Mouse (Mus musculus) liver, embryonic 14.5 days (tissue): Measurements from ENCODE around the gene Cfl1. TPM values are rescaled to one million over a fixed set of nuclear protein-coding genes. Genes with fewer than 3 reads are reported as not detected.

Experiments used
- ATAC-seq: fragments of 200-750 bp; cut with Nextera tagmentation; 2 replicates; pipeline ENCODE4 v1.8.0; 2017; ENCODE audit warnings: moderate number of reproducible peaks, mild to moderate bottlenecking, moderate library complexity; ENCODE audit not compliant: insufficient read depth
- DNase-seq, 3 experiments: peaks; one replicate each; pipeline ENCODE4 v3.0.0-alpha.2; 2012 to 2013; ENCODE audit warnings: low read depth in 3 of 3, low spot score in 3 of 3
- H3K27ac ChIP-seq: fragments of 300-500 bp; sonication (generic); 2 replicates; pipeline ENCODE4 v1.5.1; 2014; ENCODE audit warnings: moderate library complexity, mild to moderate bottlenecking, control low read depth, inconsistent platforms
- H3K27me3 ChIP-seq: fragments of 300-500 bp; sonication (generic); 2 replicates; pipeline ENCODE4 v1.6.1; 2014; ENCODE audit warnings: mild to moderate bottlenecking, low read length, moderate library complexity; ENCODE audit not compliant: control insufficient read depth, insufficient read depth
- H3K36me3 ChIP-seq: fragments of 300-500 bp; sonication (generic); replicated peaks from 2 replicates; pipeline ENCODE4 v1.6.1; 2014; ENCODE audit warnings: low read depth; ENCODE audit not compliant: control insufficient read depth, insufficient read depth
- H3K4me1 ChIP-seq, 2 experiments: fragments of 200-500 bp in 1 of 2; fragments of 300-500 bp in 1 of 2; sonication (generic) in 1 of 2; replicated peaks; 2 replicates each; pipeline ENCODE4 v1.6.1; 2012 to 2014; ENCODE audit warnings: antibody characterized with exemption in 1 of 2, inconsistent platforms in 1 of 2, low read length in 1 of 2; ENCODE audit not compliant: control insufficient read depth in 2 of 2, insufficient read depth in 2 of 2
- H3K4me2 ChIP-seq: fragments of 300-500 bp; sonication (generic); 2 replicates; pipeline ENCODE4 v1.6.1; 2014; ENCODE audit warnings: low read depth, mild to moderate bottlenecking, control low read depth, moderate library complexity
- H3K4me3 ChIP-seq, 2 experiments: fragments of 200-500 bp in 1 of 2; fragments of 300-500 bp in 1 of 2; sonication (generic) in 1 of 2; 2 replicates each; pipeline ENCODE4 v1.5.1; 2012 to 2014; ENCODE audit warnings: low read depth in 2 of 2, low read length in 2 of 2, mild to moderate bottlenecking in 2 of 2, control low read depth in 1 of 2, inconsistent platforms in 1 of 2, moderate library complexity in 1 of 2; ENCODE audit not compliant: insufficient read depth in 1 of 2
- H3K9ac ChIP-seq: fragments of 300-500 bp; sonication (generic); replicated peaks from 2 replicates; pipeline ENCODE4 v1.6.1; 2014; ENCODE audit warnings: mild to moderate bottlenecking, control low read depth, moderate library complexity
- H3K9me3 ChIP-seq: fragments of 300-500 bp; sonication (generic); 2 replicates; pipeline ENCODE4 v1.6.1; 2016; ENCODE audit warnings: low read length, mixed read lengths; ENCODE audit not compliant: control insufficient read depth
- CTCF ChIP-seq: IDR thresholded peaks from 2 replicates; pipeline ENCODE4 v1.5.1; 2016; ENCODE audit warnings: antibody characterized with exemption, low read depth, control low read depth
- EP300 ChIP-seq: IDR thresholded peaks from 2 replicates; pipeline ENCODE4 v1.6.1; 2016; ENCODE audit warnings: antibody characterized with exemption, low read depth
- WGBS: fragments of 180-500 bp; shearing (Covaris S2); extraction: QIAGEN DNeasy Blood & Tissue Kit; methylation state at CpG from one replicate; pipeline ENCODE4 v1.1.7; 2014; ENCODE audit not compliant: insufficient replicate concordance; 5-methylcytosine and 5-hydroxymethylcytosine counted together
- polyA plus RNA-seq, 2 experiments: library from polyadenylated mRNA; depleted of rRNA in 1 of 2; stranded (reverse) in 1 of 2; unstranded in 1 of 2; fragments of >200 nt; fragmentation: Nextera tagmentation in 1 of 2; extraction: Ambion mirVana in 1 of 2; gene quantifications; 2 replicates each; pipeline versions ENCODE4 v1.2.1 to v1.2.3; 2012 to 2014

The Cfl1 gene
- polyA plus RNA-seq, 2 experiments, result 443 to 1,304 TPM

DNA sequence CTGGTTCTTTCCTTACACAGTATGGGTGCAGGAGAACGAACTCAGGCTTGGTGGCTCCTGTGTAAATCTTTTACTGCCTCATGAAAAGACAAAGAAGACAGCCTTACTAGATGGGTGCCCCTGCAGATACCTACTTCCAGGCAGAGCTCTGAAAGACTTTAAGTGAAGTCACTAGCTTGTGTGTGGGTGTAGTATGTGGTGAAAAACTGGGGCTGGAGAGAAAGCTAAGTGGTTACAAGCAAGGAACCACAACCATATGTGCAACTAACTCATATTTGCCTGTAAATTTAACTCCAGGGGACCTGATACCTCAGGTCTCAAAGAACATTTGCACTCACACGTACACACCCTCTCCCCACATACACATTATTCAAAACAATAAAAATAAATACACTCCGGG, 30.4 kb upstream of the Cfl1 start:
- no peak for ATAC-seq
- WGBS, result 24% methylated on average over 3 of the region's 3 CpGs
- H3K4me2 ChIP-seq, result peak overlapping the region; percentile 90
- no peaks in the 10 kb centered on the region for H3K27me3 ChIP-seq
- peaks cover 19 to 22% of the 10 kb centered on the region in 2 experiments for H3K4me1 ChIP-seq
- H3K27ac ChIP-seq, result no peak overlapping the region
- H3K36me3 ChIP-seq, result no peaks in the 10 kb centered on the region; the same call in 1 of the 2 replicates
- peak overlapping the region; percentile 77 for H3K9ac ChIP-seq
- no peak for DNase-seq
- TF ChIP-seq CTCF, result no peak
- no peak for TF ChIP-seq EP300
- H3K9me3 ChIP-seq, result no peaks in the 10 kb centered on the region
- H3K4me3 ChIP-seq, result peak overlapping the region in 1 of 2 experiments; percentile 77; a peak in 3 of 4 replicates

DNA sequence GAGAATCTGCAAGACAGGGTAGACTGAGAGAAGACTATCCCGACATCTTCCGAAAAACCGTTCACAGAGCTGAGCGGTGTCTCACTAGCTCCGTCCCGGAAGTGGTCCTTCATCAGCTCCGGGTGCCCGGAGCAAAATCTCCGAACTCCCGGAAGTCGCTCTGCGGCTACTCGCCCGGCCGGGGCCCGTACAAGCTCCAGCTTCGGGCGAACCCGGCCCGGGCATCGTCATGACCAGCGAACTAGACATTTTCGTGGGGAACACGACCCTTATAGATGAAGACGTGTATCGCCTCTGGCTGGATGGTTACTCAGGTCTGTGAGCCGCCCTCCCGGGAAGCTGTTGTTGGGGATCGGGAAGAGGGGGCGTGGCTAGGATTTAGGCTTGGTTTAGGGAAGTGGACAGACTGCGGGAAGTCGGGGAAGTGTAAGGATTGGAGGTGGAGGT, 29.8 kb upstream of the Cfl1 start, which contains the start of gene Fibp:
TSS of gene Fibp (plus strand) at position 151 of the 447 bp plus-strand sequence.
- Histone ChIP-seq H3K4me3 (peak within 1 kb of the TSS; percentile 77 to 99), H3K4me1 (peaks cover 19 to 20% of the 10 kb centered on the region in 2 experiments)
- under 1% methylated on average over 32 of the region's 32 CpGs for WGBS

DNA sequence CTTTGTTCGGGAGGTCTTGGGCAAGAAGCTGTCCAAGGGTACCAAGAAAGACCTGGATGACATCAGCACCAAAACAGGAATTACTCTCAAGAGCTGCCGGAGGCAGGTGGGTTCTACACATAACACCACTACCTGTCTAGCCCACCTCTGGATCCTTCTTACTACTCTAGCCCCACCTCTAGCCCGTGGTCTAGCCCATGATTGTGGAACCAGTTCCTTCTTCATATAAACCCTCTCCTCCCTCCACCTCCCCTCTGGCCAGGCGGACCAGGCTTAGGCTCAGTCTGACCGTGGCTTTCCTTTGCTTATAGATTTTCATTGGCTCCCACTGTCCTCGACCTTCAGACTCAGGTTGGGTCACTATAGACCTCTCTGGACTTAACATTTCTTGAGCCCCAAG, 28.8 kb upstream of the Cfl1 start:
- H3K9ac ChIP-seq, result no peak overlapping the region

More for the DNA sequence above, 29.8 kb upstream of the Cfl1 start, which contains the start of gene Fibp:
- peak within 1 kb of the TSS; percentile 90 for H3K4me2 ChIP-seq
- peak within 1 kb of the TSS; percentile 77 for H3K9ac ChIP-seq
- peak; percentile 63 for ATAC-seq
- no peaks in the 10 kb centered on the region; the same call in 1 of the 2 replicates for H3K36me3 ChIP-seq
- no peaks in the 10 kb centered on the region for H3K9me3 ChIP-seq
- TF ChIP-seq EP300 (no peak), CTCF (no peak)
- H3K27me3 ChIP-seq, result no peaks in the 10 kb centered on the region
- DNase-seq, result peak; percentile 71 to 75 (median 72)
- H3K27ac ChIP-seq, result peak within 1 kb of the TSS; percentile 45

DNA sequence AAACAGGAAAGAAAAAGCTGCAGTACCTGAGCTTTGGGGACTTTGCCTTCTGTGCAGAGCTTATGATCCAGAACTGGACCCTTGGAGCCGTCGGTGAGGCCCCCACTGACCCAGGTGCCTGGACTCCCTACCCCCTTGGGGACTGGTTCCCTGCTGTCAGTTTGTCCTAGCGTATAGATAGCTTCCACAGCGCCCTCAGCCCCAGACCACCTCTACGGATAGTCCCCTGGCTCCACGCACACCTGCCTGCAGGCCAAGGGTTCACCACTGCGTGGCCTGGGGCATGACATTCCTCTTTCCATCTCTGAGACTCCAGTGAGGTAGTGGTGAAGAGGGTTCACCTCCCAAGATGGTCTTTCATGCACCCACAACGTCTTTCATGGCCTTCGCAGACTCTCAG, 27.0 kb upstream of the Cfl1 start:
- DNase-seq (no peak), ATAC-seq (no peak)
- peaks cover 6 to 11% of the 10 kb centered on the region in 2 experiments for H3K4me1 ChIP-seq
- no peaks in the 10 kb centered on the region; the same call in none of the 2 replicates for H3K36me3 ChIP-seq
- H3K4me3 ChIP-seq, result no peak overlapping the region
- no peak for TF ChIP-seq EP300
- no peak for TF ChIP-seq CTCF
- no peak overlapping the region for H3K9ac ChIP-seq
- no peak overlapping the region for H3K4me2 ChIP-seq
- no peak overlapping the region for H3K27ac ChIP-seq
- no peaks in the 10 kb centered on the region for H3K27me3 ChIP-seq
- 84% methylated on average over 9 of the region's 9 CpGs for WGBS
- H3K9me3 ChIP-seq, result no peaks in the 10 kb centered on the region

More for the DNA sequence above, 28.8 kb upstream of the Cfl1 start:
- peak overlapping the region; percentile 90 for H3K4me2 ChIP-seq
- H3K4me3 ChIP-seq, result peak overlapping the region; percentile 77 to 99; a peak in 3 of 4 replicates
- H3K4me1 ChIP-seq, result peaks cover 14 to 19% of the 10 kb centered on the region in 2 experiments
- H3K36me3 ChIP-seq, result no peaks in the 10 kb centered on the region; the same call in 1 of the 2 replicates
- no peaks in the 10 kb centered on the region for H3K9me3 ChIP-seq
- no peaks in the 10 kb centered on the region for H3K27me3 ChIP-seq
- WGBS, result 74% methylated on average over 6 of the region's 6 CpGs
- TF ChIP-seq EP300 (no peak), CTCF (no peak)
- ATAC-seq (no peak), DNase-seq (no peak)
- H3K27ac ChIP-seq, result no peak overlapping the region

DNA sequence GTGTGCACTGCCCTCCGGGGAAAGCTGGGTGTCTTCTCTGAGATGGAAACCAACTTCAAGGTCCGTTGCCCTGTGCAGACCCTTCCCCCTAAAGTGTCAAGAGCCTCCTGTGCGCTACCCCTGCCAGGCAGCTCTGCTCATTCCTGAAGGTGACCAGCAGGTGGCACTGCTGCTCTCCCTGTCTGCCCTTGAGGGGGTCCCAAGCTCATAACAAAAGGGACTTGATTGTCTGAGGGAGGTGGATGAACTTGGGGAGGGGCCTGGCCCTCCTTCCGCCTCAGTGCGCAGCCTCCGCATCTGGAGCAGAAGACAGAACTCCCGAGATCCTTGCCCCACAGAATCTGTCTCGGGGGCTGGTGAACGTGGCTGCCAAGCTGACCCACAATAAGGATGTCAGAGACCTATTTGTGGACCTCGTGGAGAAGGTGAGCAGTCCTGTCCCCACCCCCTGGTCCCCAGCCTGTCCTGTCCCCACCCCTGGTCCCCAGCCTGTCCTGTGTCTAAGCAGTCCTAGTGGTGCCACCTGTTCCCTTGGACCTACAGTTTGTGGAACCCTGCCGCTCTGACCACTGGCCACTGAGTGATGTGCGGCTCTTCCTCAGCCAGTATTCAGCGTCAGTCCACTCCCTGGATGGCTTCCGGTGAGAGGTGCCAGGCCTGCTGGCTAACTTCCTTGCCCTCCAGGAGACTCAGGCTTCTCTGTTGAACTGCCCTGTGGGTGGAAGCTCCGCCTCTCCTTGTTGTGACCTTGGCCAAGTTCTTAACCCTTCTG, 26.3 kb upstream of the Cfl1 start:
- Histone ChIP-seq H3K4me2 (no peak overlapping the region), H3K27ac (no peak overlapping the region), H3K27me3 (no peaks in the 10 kb centered on the region), H3K9me3 (no peaks in the 10 kb centered on the region), H3K4me3 (no peak overlapping the region), H3K4me1 (peaks cover 6 to 11% of the 10 kb centered on the region in 2 experiments), H3K9ac (no peak overlapping the region), H3K36me3 (no peaks in the 10 kb centered on the region; the same call in none of the 2 replicates)
- no peak for ATAC-seq
- 62% methylated on average over 15 of the region's 15 CpGs for WGBS
- no peak for DNase-seq
- TF ChIP-seq CTCF, result peak; percentile 92
- no peak for TF ChIP-seq EP300
